Mouse (Mus musculus): Measurements from ENCODE around the gene Vmn1r237. TPM values are rescaled to one million over a fixed set of nuclear protein-coding genes. Genes with fewer than 3 reads are reported as not detected.

Vmn1r237 gene
- total RNA-seq (2021): not detected
- long read RNA-seq, experiment 1: 0 reads
- long read RNA-seq, experiment 2: 0 reads

DNA sequence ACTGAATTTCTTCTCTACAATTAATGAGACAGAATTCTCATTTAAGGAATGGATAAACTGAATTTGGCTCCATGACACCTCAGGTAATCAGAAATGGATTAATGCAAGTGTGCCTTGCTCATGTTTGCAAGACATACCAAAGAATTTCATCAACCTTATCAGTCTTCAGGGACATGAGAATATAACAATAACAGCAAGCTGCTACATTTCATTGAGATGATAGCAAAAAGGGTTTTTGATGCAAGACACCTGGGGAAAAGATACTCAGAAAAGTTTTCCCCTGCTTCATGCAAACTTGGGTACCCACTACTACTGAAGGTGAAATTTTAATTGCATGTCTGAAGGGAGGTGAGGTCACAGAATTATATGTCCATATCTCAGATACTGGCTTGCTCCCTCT, at the start of gene Vmn1r237:
Gene Vmn1r237 (plus strand): TSS at position 301 of the 400 bp plus-strand sequence.
- no peak for DNase-seq

DNA sequence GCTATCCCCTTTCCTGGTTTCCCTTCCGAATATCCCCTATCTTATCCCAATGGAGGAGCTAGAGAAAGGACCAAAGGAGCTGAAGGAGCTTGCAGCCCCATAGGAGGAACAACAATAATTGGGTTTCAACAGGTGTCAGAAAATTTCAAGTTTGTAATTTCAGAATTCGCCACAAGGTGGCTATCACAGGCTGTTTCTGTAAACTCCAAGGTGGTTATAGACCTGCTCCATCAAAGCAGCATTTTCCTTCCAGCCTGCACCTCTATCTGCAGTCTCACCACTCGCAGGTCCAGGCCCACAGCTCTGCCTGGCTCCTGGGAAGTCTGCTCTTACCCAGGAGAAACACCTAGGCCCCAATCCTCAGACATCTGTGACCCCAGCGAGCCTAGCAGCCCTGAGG, 39.6 kb upstream of the Vmn1r237 start:
- peak; percentile 35 to 62 for DNase-seq

DNA sequence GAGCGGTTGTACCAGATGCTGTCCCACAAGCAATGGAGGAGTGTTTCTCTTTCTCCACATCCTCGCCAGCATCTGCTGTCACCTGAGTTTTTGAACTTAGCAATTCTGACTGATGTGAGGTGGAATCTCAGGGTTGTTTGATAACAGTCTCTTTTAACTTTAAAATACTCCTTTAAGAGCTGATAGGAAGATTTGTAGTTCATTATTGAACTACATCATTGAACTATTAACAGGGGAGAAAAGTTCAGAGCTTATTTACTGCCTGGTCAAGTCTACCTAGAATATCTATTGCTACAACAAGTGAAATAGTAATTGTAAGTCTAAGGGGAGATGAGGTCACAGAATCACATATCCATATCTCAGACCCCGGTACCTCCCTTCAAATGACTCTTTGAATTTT, 29.0 kb upstream of the Vmn1r237 start, which contains the start of gene Vmn1r236:
Gene Vmn1r236 (plus strand): TSS at position 301 of the 400 bp plus-strand sequence.
- no peak for DNase-seq

DNA sequence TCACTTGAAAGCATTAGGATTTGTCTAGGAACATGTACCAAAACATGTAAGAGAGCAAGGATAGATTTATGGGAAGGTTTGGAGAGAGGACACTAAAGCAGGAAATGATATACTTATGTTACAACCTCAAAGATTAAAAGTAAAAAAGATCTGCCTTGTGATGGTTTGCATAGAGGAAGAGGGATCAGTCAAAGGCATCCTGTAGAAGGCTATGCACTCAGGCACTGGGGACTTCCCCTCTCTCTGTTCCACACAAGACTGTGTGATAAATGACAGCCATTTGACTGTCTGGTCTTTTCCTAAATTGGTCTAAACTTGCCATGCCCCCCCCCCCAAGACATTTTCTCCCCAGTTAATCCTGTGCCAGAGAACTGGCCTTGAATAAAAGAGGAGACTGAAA, 27.3 kb upstream of the Vmn1r237 start:
- DNase-seq: no peak

DNA sequence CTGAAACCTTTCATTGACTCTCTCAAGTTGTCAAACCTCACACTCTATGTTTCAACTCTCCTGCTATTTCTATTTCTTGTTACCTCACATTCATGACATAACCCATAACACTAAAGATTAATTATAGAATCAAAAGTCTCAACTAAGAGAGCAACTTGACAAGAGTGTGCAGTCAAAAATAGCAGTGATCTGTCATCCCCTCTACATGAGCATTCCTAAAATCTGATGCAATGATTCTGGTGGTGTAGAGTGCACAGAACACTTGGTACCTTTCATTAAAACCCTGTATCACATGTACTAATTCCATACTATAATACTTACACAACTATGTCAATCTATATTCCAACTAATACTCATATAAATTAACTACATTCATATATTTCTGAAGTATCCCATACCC, 22.0 kb upstream of the Vmn1r237 start:
- DNase-seq: no peak

Small RNA genes lying within 50 kb of the gene (microRNA-seq; reads per million reads assigned to microRNA genes)
- gene Gm26384: 0 reads per million in 2 experiments

Other genes starting within 250 kb of the Vmn1r237 start
- not detected for gene Vmn1r234, start 85.8 kb upstream of the Vmn1r237 start, total RNA-seq (2021)
- not detected for gene Vmn1r235, start 55.5 kb upstream of the Vmn1r237 start, total RNA-seq (2021)
- not detected for gene Vmn1r236, start 28.9 kb upstream of the Vmn1r237 start, total RNA-seq (2021)
- 1 to 10 TPM in 1 of 2 experiments, under 1 TPM in 1; 0.79 to 1.3 TPM for gene Zfp677, start 71.9 kb downstream of the Vmn1r237 start, total RNA-seq (2021)
- under 1 TPM; 0.89 to 0.95 TPM for gene Zfp54, start 111.4 kb downstream of the Vmn1r237 start, total RNA-seq (2021)
- 1 to 10 TPM; 5.9 to 6.9 TPM for gene Zfp51, start 138.5 kb downstream of the Vmn1r237 start, total RNA-seq (2021)
- 1 to 10 TPM; 2.1 to 2.4 TPM for gene Zfp53, start 177.1 kb downstream of the Vmn1r237 start, total RNA-seq (2021)
- gene Zfp52, start 223.7 kb downstream of the Vmn1r237 start, total RNA-seq (2021): 1 to 10 TPM; 5.1 to 5.8 TPM

Data from heart, adult 18-20 months (tissue).